Mouse (Mus musculus) erythroid progenitor cell, adult 5-6 weeks (primary cell): ENCODE results near the gene Ccl7. TPM values are rescaled to one million over a fixed set of nuclear protein-coding genes. Genes with fewer than 3 reads are reported as not detected.

Experiments
- ATAC-seq: replicated peaks from 2 replicates; pipeline ENCODE4 v1.8.0; 2016; ENCODE audit warnings: moderate number of reproducible peaks, mild to moderate bottlenecking, moderate TSS enrichment, inconsistent platforms; ENCODE audit not compliant: poor library complexity, low FRiP score, severe bottlenecking
- total RNA-seq, 2 experiments: library from RNA; stranded (forward) in 1 of 2; stranded (reverse) in 1 of 2; fragments of 150-400 nt in 1 of 2; fragments of 186-747, 209-891 nt in 1 of 2; gene quantifications; 2 replicates each; pipeline versions ENCODE4 v1.2.3 to v1.2.4; 2015 to 2017; ENCODE audit warnings: low replicate concordance in 2 of 2

Gene Ccl7
- total RNA-seq, 2 experiments from 2014 or later = not detected

DNA sequence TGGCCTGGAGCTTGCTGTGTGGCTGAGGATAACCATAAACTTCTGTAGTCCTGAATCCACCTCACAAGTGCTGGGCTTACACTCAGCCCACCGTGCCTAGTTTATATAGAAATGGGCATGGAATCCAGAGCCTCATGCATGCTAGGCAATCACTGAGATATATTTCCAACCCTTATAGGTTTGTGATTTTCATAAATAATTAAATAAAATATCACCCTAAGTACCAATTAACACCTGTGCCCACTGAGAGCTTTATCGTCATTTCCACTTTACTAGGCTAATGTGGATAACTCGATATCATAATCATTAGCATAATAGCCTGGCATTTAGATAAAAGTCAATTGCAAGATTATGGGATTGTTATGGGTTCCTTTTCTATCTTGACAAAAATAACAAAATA is 38.8 kb downstream of the Ccl7 start:
- no peak for ATAC-seq

Other genes starting within 250 kb of the Ccl7 start
- not detected in 2 replicates for gene 5530401A14Rik, start 185.0 kb upstream of the Ccl7 start, total RNA-seq (2015; ENCODE audit: low replicate concordance)
- not detected in 2 replicates for gene 5530401A14Rik, start 185.0 kb upstream of the Ccl7 start, total RNA-seq (2017; ENCODE audit: low replicate concordance)
- gene Asic2, start 77.3 kb upstream of the Ccl7 start, total RNA-seq (2015; ENCODE audit: low replicate concordance) = not detected in 2 replicates
- 0.76 TPM in 1 of 2 replicates, not detected in the other for gene Asic2, start 77.3 kb upstream of the Ccl7 start, total RNA-seq (2017; ENCODE audit: low replicate concordance)
- not detected in 2 replicates for gene Ccl2, start 10.1 kb upstream of the Ccl7 start, total RNA-seq (2015; ENCODE audit: low replicate concordance)
- gene Ccl2, start 10.1 kb upstream of the Ccl7 start, total RNA-seq (2017; ENCODE audit: low replicate concordance) = 0.51 TPM in 1 of 2 replicates, not detected in the other
- gene Gm17268, start 7.2 kb upstream of the Ccl7 start, total RNA-seq (2015; ENCODE audit: low replicate concordance) = not detected in 2 replicates
- not detected in 2 replicates for gene Gm17268, start 7.2 kb upstream of the Ccl7 start, total RNA-seq (2017; ENCODE audit: low replicate concordance)
- not detected in 2 replicates for gene Ccl11, start 12.1 kb downstream of the Ccl7 start, total RNA-seq (2015; ENCODE audit: low replicate concordance)
- not detected in 2 replicates for gene Ccl11, start 12.1 kb downstream of the Ccl7 start, total RNA-seq (2017; ENCODE audit: low replicate concordance)
- not detected in 2 replicates for gene Ccl12, start 56.1 kb downstream of the Ccl7 start, total RNA-seq (2015; ENCODE audit: low replicate concordance)
- gene Ccl12, start 56.1 kb downstream of the Ccl7 start, total RNA-seq (2017; ENCODE audit: low replicate concordance) = not detected in 2 replicates
- not detected in 2 replicates for gene Ccl8, start 69.5 kb downstream of the Ccl7 start, total RNA-seq (2015; ENCODE audit: low replicate concordance)
- gene Ccl8, start 69.5 kb downstream of the Ccl7 start, total RNA-seq (2017; ENCODE audit: low replicate concordance) = not detected in 2 replicates